Mouse (Mus musculus) left cerebral cortex, adult 18-20 months (tissue): ENCODE measurements around the gene Cep85l. TPM values are rescaled to one million over a fixed set of nuclear protein-coding genes. Genes with fewer than 3 reads are reported as not detected.
A peak's percentile ranks its signal among the peaks of the same experiment; 100 is the strongest.

Source experiments
- DNase-seq, 2 experiments: peaks; one replicate each; pipeline ENCODE4 v3.0.0; 2021 to 2022; ENCODE audit warnings: low spot score in 2 of 2, mixed read lengths in 1 of 2
- long read RNA-seq, 2 experiments: library from polyadenylated mRNA; stranded (forward); transcript quantifications; one replicate each; pipeline ENCODE4 v2.0.0; 2021
- total RNA-seq, 2 experiments: library from RNA; stranded (reverse); gene quantifications; 2 replicates each; pipeline ENCODE4 v1.2.3; 2021

The Cep85l gene
- total RNA-seq, result 10 to 100 TPM; 20.1 to 22.1 TPM
- long read RNA-seq, experiment 1, full-length matches to known transcripts, result 1 of 4 reads
- long read RNA-seq, experiment 1, partial matches to known transcripts, result 1 of 4 reads
- long read RNA-seq, experiment 1, other reads (novel, unspliced or antisense), result 2 of 4 reads
- long read RNA-seq, experiment 2, full-length matches to known transcripts, result 1 of 2 reads
- long read RNA-seq, experiment 2, partial matches to known transcripts, result 1 of 2 reads
- long read RNA-seq, experiment 2, other reads (novel, unspliced or antisense), result 0 of 2 reads

- DNase-seq, result peak; percentile 85 to 88
Measured at GRCm38 (mm10) chr10:53379709-53380106, at the start of gene Cep85l. Gene Cep85l (minus strand): TSS chr10:53379947.

GRCm38 (mm10) chr10:53428695-53429447 is 49.1 kb upstream of the Cep85l start:
- no peak for DNase-seq

- no peak for DNase-seq
Measured at GRCm38 (mm10) chr10:53426524-53426923, 46.8 kb upstream of the Cep85l start.

GRCm38 (mm10) chr10:53423091-53423490 is 43.3 kb upstream of the Cep85l start:
- DNase-seq, result no peak

GRCm38 (mm10) chr10:53422206-53422605 is 42.5 kb upstream of the Cep85l start:
- DNase-seq, result no peak

GRCm38 (mm10) chr10:53421613-53422012 is 41.9 kb upstream of the Cep85l start:
- DNase-seq, result no peak

GRCm38 (mm10) chr10:53420069-53420468 is 40.3 kb upstream of the Cep85l start:
- no peak for DNase-seq

- DNase-seq, result no peak
Measured at GRCm38 (mm10) chr10:53419139-53419935, 39.6 kb upstream of the Cep85l start.

- DNase-seq, result no peak
Measured at GRCm38 (mm10) chr10:53417015-53417414, 37.3 kb upstream of the Cep85l start.

GRCm38 (mm10) chr10:53416152-53416712 is 36.5 kb upstream of the Cep85l start:
- no peak for DNase-seq

- no peak for DNase-seq
Measured at GRCm38 (mm10) chr10:53415252-53415651, 35.5 kb upstream of the Cep85l start.

- peak in 1 of 2 experiments; percentile 12 for DNase-seq
Measured at GRCm38 (mm10) chr10:53414092-53415085, 34.6 kb upstream of the Cep85l start.

- DNase-seq, result no peak
Measured at GRCm38 (mm10) chr10:53412936-53413335, 33.2 kb upstream of the Cep85l start.

- no peak for DNase-seq
Measured at GRCm38 (mm10) chr10:53412165-53412564, 32.4 kb upstream of the Cep85l start.

- DNase-seq, result no peak
Measured at GRCm38 (mm10) chr10:53410831-53411230, 31.1 kb upstream of the Cep85l start.

- no peak for DNase-seq
Measured at GRCm38 (mm10) chr10:53407422-53407821, 27.7 kb upstream of the Cep85l start.

- DNase-seq, result no peak
Measured at GRCm38 (mm10) chr10:53406845-53407244, 27.1 kb upstream of the Cep85l start.

- no peak for DNase-seq
Measured at GRCm38 (mm10) chr10:53402293-53402692, 22.5 kb upstream of the Cep85l start.

GRCm38 (mm10) chr10:53399053-53399452 is 19.3 kb upstream of the Cep85l start:
- no peak for DNase-seq

GRCm38 (mm10) chr10:53398540-53398902 is 18.8 kb upstream of the Cep85l start:
- no peak for DNase-seq
